Mouse (Mus musculus) spleen, adult 2 months (tissue): ENCODE measurements around the gene Cxcr5.

Experiments used
- CTCF ChIP-seq: fragments of 200-500 bp; IDR thresholded peaks from 2 replicates; pipeline ENCODE4 v1.5.1; 2011; ENCODE audit warnings: mild to moderate bottlenecking, inconsistent platforms; ENCODE audit not compliant: insufficient read depth, insufficient read length, insufficient replicate concordance; ENCODE audit errors: extremely low read depth
- POLR2A ChIP-seq: fragments of 200-500 bp; IDR thresholded peaks from 2 replicates; pipeline ENCODE4 v1.6.1; 2011; ENCODE audit warnings: low read depth, low read length, inconsistent platforms

DNA sequence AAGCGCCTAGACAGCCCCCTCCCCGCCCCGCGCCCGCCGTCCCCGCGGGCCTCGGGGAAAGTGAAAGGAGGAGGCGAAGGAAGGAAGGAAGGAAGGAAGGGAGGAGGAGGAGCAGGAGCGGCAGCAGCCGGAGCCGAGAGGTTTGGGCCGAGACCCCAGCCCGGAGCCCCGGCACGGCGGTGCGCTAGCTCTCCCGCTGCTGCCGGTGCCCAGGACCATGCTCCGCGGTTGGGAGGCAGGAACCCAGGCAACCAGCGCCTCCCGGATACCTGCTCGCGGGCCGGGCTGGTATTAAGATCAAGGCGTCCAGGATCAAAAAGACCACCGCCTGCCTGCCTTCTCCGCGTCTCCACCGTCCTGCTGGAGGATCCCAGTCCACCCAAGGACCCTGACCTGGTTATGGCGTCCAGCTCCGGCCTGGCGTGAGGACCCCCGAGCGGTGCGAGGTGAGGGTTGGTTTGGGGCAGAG lies 78.6 kb downstream of the Cxcr5 start:
- TF ChIP-seq CTCF (no peak), POLR2A (no peak)
